Mouse (Mus musculus): ENCODE measurements around the gene Slc39a11. TPM values are rescaled to one million over a fixed set of nuclear protein-coding genes. Genes with fewer than 3 reads are reported as not detected.
"Not testable (repeated sequence)": the region's sequence is repeated elsewhere in the genome, so short reads cannot be mapped to it uniquely, and the experiment has no call there.

Gene Slc39a11
- total RNA-seq, 2 experiments from 2014 or later, result 6.3 to 7.5 TPM

DNA sequence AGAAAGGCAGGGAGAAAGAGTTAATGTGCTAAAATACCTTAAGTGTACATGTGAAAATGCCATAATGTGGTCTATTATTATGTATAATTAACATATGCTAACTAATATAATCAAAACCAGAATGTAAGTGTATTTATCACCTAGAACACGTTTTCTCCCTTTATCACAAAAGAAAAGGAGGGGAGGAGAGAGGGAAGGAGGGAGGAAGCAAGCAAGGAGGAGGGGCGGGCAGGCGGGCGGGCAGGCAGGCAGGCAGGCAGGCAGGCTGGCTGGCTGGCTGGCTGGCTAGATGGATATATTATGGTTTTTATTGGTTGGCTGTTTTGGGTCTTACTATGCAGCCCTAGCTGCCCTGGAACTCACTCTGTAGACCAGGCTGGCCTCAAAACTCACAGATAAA is 19.8 kb upstream of the Slc39a11 start:
- no peak for ATAC-seq (replicated peaks; ENCODE audit: low FRiP score, poor library complexity, severe bottlenecking)

- no peak for ATAC-seq (replicated peaks; ENCODE audit: low FRiP score, poor library complexity, severe bottlenecking)
Measured at GRCm38 (mm10) chr11:113668857-113669256, 19.0 kb upstream of the Slc39a11 start.

- ATAC-seq (replicated peaks; ENCODE audit: low FRiP score, poor library complexity, severe bottlenecking), result no peak
Measured at GRCm38 (mm10) chr11:113667704-113668103, 17.8 kb upstream of the Slc39a11 start.

DNA sequence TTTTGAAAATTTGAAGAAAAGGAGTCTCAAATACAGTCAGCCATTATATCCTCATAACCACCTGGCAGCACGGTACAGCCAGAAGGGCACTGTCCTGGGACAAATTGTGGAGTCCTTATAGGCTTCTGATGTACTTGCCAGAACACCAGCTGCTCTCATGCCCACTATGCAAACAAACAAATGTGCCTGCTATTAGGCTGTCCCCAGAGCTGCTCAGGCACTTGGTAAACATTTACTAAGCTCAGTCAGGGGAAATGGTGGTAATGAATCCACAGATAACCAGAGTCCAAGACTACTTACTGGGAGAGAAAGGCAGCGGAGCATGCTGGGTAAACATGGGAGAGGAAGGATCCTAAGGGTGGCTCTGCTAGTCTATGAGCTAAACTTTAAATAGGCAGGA is 17.2 kb upstream of the Slc39a11 start:
- no peak for ATAC-seq (replicated peaks; ENCODE audit: low FRiP score, poor library complexity, severe bottlenecking)

- ATAC-seq (replicated peaks; ENCODE audit: low FRiP score, poor library complexity, severe bottlenecking), result 0 out of 2 replicates have a peak, but pooled peaks have one; percentile 30
Measured at GRCm38 (mm10) chr11:113666648-113667047, 16.8 kb upstream of the Slc39a11 start.

- ATAC-seq (replicated peaks; ENCODE audit: low FRiP score, poor library complexity, severe bottlenecking), result peak; percentile 59; the same call in 1 of the 2 replicates
Measured at GRCm38 (mm10) chr11:113666205-113666604, 16.3 kb upstream of the Slc39a11 start.

DNA sequence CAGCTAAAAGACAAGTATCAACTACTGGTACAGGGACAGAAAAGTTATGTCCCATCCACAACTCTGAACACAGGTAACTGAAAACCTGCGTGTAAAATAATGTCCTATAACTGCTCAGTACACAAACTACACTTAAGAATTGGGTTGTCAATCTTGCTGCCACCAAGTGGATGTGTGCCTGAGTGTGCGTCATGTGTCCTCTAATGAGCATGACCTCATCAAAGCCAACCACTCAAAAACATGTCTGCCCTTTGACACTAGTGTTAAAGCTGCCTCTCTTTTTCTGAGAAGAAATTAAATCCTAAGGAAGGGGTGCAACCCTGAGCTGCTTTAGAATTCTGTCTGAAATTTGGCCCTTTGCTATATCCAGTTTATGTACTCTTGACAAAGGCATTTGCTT is 14.4 kb upstream of the Slc39a11 start:
- no peak for ATAC-seq (replicated peaks; ENCODE audit: low FRiP score, poor library complexity, severe bottlenecking)

- ATAC-seq (replicated peaks; ENCODE audit: low FRiP score, poor library complexity, severe bottlenecking), result no peak
Measured at GRCm38 (mm10) chr11:113661835-113662351, 12.0 kb upstream of the Slc39a11 start.

DNA sequence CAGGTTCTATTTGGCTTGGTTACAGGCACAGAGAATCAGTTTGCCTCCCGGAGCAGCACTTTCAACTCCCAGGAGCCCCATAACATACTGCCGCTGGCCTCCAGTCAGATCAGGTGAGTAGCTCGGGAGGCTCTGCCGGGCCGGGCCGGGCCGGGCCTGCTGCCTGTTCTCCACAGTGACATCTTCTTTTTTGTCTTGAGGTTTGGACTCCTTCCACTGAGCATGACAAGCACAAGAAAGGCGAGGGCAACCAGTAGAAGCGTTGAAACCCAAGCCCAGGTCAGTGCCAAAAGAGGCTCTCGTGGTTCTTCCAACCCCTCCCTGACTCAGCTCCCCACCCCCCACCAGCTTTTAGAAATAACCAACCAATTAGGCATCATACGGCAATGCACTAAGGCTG is 11.1 kb upstream of the Slc39a11 start:
- peak; percentile 48 for ATAC-seq (replicated peaks; ENCODE audit: low FRiP score, poor library complexity, severe bottlenecking)

DNA sequence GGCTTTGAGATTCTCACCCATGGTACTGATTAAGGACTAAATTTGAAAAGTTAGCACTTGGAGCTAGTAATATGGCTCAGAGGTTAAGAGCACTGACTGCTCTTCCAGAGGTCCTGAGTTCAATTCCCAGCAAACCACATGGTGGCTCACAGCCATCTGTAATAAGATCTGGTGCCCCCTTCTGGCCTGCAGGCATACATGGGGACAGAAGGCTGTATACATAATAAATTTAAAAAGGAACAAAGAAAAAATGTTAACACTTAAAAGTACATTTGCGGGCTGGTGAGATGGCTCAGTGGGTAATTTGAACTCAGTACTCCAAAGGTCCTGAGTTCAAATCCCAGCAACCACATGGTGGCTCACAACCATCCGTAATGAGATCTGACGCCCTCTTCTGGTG is 10.3 kb upstream of the Slc39a11 start:
- ATAC-seq (replicated peaks; ENCODE audit: low FRiP score, poor library complexity, severe bottlenecking), result not testable (repeated sequence)

GRCm38 (mm10) chr11:113658763-113659162 is 8.9 kb upstream of the Slc39a11 start:
- no peak for ATAC-seq (replicated peaks; ENCODE audit: low FRiP score, poor library complexity, severe bottlenecking)

DNA sequence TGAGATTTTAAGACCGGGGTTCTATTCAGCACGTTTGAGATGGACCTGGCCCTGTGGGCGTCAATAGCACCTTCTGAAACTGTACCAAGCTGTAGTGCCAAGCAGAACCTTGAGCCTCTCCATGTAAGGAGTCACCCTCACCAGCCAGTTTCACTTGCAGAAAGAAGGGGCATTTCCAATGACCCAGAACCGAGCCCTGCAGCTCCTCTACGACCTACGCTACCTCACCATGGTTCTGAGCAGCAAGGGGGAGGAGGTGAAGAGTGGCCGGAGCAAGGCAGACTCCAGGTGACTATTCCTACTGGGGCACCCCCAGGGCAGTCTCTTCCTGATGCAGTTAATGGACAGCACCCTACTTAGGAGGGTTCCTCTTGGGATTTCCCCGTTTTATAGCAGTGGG is 8.4 kb upstream of the Slc39a11 start:
- no peak for ATAC-seq (replicated peaks; ENCODE audit: low FRiP score, poor library complexity, severe bottlenecking)

DNA sequence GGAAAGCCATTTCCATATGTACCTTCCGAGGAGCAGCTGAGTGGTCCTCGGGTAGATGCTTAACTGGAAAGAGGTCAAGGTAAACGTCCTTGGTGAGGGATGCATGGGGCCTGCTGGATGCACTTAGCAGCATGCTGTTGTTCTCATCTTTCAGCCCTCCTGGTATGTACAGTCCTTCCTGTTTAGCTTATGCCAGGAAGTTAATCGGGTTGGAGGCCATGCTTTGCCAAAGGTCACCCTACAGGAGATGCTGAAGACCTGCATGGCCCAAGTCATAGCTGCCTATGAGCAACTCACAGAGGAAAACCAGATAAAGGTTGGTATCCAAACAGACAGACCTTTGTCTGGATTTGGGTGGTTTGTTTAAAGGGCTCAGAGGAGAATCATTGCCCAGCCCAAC is 7.3 kb upstream of the Slc39a11 start:
- no peak for ATAC-seq (replicated peaks; ENCODE audit: low FRiP score, poor library complexity, severe bottlenecking)

- ATAC-seq (replicated peaks; ENCODE audit: low FRiP score, poor library complexity, severe bottlenecking), result no peak
Measured at GRCm38 (mm10) chr11:113656511-113656932, 6.6 kb upstream of the Slc39a11 start.

GRCm38 (mm10) chr11:113654561-113655270 is 4.8 kb upstream of the Slc39a11 start:
- ATAC-seq (replicated peaks; ENCODE audit: low FRiP score, poor library complexity, severe bottlenecking), result no peak

DNA sequence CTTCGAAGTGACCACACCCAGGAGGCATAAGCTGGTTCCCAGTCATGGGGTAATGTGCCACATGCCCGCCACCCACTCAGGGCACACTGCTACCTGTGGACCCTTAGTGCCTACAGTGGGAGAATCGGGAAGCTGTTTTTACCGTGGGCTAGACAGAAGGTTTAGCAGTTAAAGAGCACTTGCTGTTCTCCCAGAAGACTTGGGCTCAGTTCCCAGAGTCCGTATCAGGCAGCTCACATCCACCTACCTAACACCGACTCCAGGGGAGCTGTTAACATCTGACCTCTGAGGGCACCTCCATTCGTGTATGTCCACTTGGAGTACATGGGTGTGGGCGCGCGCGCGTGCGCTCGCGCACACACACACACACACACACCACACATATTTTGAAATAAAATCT is 4.2 kb upstream of the Slc39a11 start:
- ATAC-seq (replicated peaks; ENCODE audit: low FRiP score, poor library complexity, severe bottlenecking), result no peak

DNA sequence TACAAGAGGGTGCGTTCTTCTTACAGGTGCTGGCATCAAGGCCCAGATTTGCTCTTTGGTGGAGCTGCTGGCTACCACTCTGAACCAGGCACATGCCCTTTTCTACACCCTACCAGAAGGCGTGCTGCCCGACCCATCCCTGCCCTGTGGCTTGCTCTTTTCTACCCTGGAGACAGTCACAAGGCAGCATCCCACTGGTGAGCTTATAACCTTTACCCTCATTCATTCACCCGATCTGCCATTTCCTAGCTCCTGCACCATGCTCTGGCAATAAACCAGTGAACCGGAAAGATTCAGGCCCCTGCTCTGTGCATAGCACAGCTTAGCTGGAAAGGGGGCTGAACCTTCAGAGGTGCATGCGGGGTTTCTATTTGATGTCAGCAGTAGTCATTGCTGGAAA is 2.6 kb upstream of the Slc39a11 start:
- ATAC-seq (replicated peaks; ENCODE audit: low FRiP score, poor library complexity, severe bottlenecking), result no peak

GRCm38 (mm10) chr11:113651907-113652273 is 2.0 kb upstream of the Slc39a11 start:
- ATAC-seq (replicated peaks; ENCODE audit: low FRiP score, poor library complexity, severe bottlenecking), result no peak

DNA sequence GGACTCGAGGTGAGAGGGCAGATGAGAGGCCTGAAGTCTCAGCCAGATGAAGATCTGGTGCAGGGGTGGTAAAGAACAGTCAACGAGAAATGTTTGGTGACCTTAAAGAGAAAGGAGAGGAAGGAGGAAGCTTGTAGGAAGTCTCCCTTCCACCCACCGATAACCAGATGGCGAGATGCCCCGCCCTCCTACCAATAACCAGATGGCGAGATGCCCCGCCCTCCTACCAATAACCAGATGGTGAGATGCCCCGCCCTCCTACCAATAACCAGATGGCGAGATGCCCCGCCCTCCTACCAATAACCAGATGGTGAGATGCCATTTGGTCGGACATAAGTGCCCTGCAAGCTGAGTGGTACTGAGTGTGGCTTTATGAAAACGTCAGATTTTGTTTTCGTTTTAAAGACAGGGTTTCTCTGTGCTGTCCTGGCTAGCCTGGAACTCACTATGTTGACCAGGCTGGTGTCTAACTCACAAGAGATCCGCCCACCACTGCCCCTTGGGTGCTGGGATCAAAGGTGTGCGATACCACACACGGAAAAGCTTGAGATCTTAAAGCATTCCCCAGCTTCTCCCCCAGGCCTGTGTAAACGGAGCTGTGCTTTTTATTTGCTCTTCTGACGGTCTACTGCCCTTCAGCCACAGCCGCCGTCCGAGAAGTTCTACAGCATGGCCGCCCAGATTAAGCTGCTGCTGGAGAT is 1.5 kb upstream of the Slc39a11 start:
- peak; percentile 82 for ATAC-seq (replicated peaks; ENCODE audit: low FRiP score, poor library complexity, severe bottlenecking)

DNA sequence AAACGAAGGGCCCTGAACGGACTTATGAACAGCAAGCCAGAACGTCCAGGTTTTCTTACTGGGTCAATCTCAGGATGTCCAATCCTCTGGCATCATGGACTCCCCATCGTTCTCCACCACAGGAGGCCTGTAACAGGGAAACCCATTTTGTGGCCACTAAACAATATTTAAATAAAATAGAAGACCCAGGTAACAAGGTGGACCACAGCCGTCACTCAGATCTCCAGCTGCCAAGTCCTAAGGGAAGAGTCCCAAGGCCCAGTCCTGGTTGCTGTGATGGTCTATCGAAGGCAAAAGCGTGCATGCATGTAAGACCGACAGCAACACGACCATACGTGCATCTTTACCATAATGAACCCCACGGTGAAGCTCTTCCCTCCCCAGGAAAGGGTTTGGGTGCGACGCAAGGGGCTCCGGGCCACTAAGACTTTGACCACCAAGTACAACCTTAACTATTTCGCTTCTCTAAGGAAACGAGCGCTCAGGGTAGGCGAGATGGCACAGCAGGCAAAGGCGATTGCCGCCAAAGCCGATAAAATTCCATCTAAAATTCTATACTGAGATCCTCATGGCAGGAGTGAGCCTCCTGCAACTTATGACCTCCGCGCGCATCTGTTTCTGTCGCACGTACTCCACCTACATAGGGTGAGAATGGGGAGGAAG is 1.1 kb downstream of the Slc39a11 start, which contains the start of gene Cog1:
Gene Cog1, plus strand, starts transcription at position 480 of the 663 bp plus-strand sequence.
- peak; percentile 6 for ATAC-seq (replicated peaks; ENCODE audit: low FRiP score, poor library complexity, severe bottlenecking)

GRCm38 (mm10) chr11:113648152-113648551 is 1.7 kb downstream of the Slc39a11 start:
- peak; percentile 61 for ATAC-seq (replicated peaks; ENCODE audit: low FRiP score, poor library complexity, severe bottlenecking)
